Mouse (Mus musculus) hindbrain, embryonic 11.5 days (tissue): Measurements from ENCODE around the gene Csrp3. TPM values are rescaled to one million over a fixed set of nuclear protein-coding genes. Genes with fewer than 3 reads are reported as not detected.

Experiments
- ATAC-seq: fragments of 200-750 bp; cut with Nextera tagmentation; 2 replicates; pipeline ENCODE4 v1.8.0; 2017; ENCODE audit warnings: mild to moderate bottlenecking, moderate TSS enrichment, moderate library complexity; ENCODE audit not compliant: low FRiP score
- DNase-seq: peaks from one replicate; pipeline ENCODE4 v3.0.0-alpha.2; 2015; ENCODE audit warnings: low spot score
- H3K27ac ChIP-seq: fragments of 300-500 bp; sonication (generic); 2 replicates; pipeline ENCODE4 v1.5.1; 2014; ENCODE audit warnings: mild to moderate bottlenecking, low read depth, low read length
- H3K27me3 ChIP-seq: fragments of 300-500 bp; sonication (generic); 2 replicates; pipeline ENCODE4 v1.6.1; 2014; ENCODE audit warnings: mild to moderate bottlenecking, low read length, moderate library complexity, mixed read lengths; ENCODE audit not compliant: control insufficient read depth, insufficient read depth
- H3K36me3 ChIP-seq: fragments of 300-500 bp; sonication (generic); 2 replicates; pipeline ENCODE4 v1.6.1; 2014; ENCODE audit warnings: mild to moderate bottlenecking, low read length, moderate library complexity, mixed read lengths; ENCODE audit not compliant: control insufficient read depth, insufficient read depth
- H3K4me1 ChIP-seq: fragments of 300-500 bp; sonication (generic); replicated peaks from 2 replicates; pipeline ENCODE4 v1.6.1; 2014; ENCODE audit warnings: low read length, mixed read lengths; ENCODE audit not compliant: control insufficient read depth, insufficient read depth
- H3K4me2 ChIP-seq: fragments of 300-500 bp; sonication (generic); replicated peaks from 2 replicates; pipeline ENCODE4 v1.6.1; 2014; ENCODE audit warnings: mild to moderate bottlenecking, low read depth, low read length
- H3K4me3 ChIP-seq: fragments of 300-500 bp; sonication (generic); 2 replicates; pipeline ENCODE4 v1.5.1; 2014; ENCODE audit warnings: low read depth, low read length
- H3K9ac ChIP-seq: fragments of 300-500 bp; sonication (generic); 2 replicates; pipeline ENCODE4 v1.6.1; 2014; ENCODE audit warnings: low read depth, low read length
- H3K9me3 ChIP-seq: fragments of 300-500 bp; sonication (generic); 2 replicates; pipeline ENCODE4 v1.6.1; 2016; ENCODE audit warnings: low read length; ENCODE audit not compliant: control insufficient read depth
- WGBS: fragments of 180-500 bp; shearing (Covaris S2); extraction: QIAGEN DNeasy Blood & Tissue Kit; methylation state at CpG from one replicate; pipeline ENCODE4 v1.1.7; 2014; 5-methylcytosine and 5-hydroxymethylcytosine counted together
- polyA plus RNA-seq: library from polyadenylated mRNA; unstranded; fragments of >200 nt; fragmentation: Nextera tagmentation; extraction: Ambion mirVana; gene quantifications from 2 replicates; pipeline ENCODE4 v1.2.1, GENCODE M21; 2014

Csrp3 gene
- polyA plus RNA-seq, 1 experiment from 2014 or later = not detected

GRCm38 (mm10) chr7:48884266-48884611 lies 36.4 kb upstream of the Csrp3 start:
- ATAC-seq (no peak), DNase-seq (no peak)
- Histone ChIP-seq H3K4me2 (no peak overlapping the region), H3K4me3 (no peak overlapping the region), H3K36me3 (no peaks in the 10 kb centered on the region), H3K9me3 (no peaks in the 10 kb centered on the region), H3K27me3 (peaks cover 10% of the 10 kb centered on the region), H3K27ac (no peak overlapping the region), H3K4me1 (no peaks in the 10 kb centered on the region; the same call in none of the 2 replicates), H3K9ac (no peak overlapping the region)
- 78% methylated on average over 5 of the region's 5 CpGs for WGBS

- Histone ChIP-seq H3K27ac (no peak overlapping the region), H3K9ac (no peak overlapping the region), H3K9me3 (no peaks in the 10 kb centered on the region), H3K4me1 (no peaks in the 10 kb centered on the region; the same call in none of the 2 replicates), H3K4me2 (no peak overlapping the region), H3K27me3 (peaks cover 10% of the 10 kb centered on the region), H3K4me3 (no peak overlapping the region), H3K36me3 (no peaks in the 10 kb centered on the region)
- 90% methylated on average over 4 of the region's 4 CpGs for WGBS
- ATAC-seq (no peak), DNase-seq (no peak)
Observed at GRCm38 (mm10) chr7:48883525-48884265, 35.9 kb upstream of the Csrp3 start.

GRCm38 (mm10) chr7:48881971-48882609 lies 34.3 kb upstream of the Csrp3 start:
- peak; percentile 48 for DNase-seq
- under 1% methylated on average over 28 of the region's 28 CpGs for whole genome bisulfite sequencing
- no peak overlapping the region for H3K27ac ChIP-seq

GRCm38 (mm10) chr7:48881486-48881885 lies 33.7 kb upstream of the Csrp3 start, which contains the start of gene E2f8:
Gene E2f8 (minus strand): TSS chr7:48881596.
- under 1% methylated on average over 41 of the region's 41 CpGs for WGBS
- ATAC-seq (peak; percentile 85), DNase-seq (peak; percentile 85)
- H3K9ac ChIP-seq = peak within 1 kb of the TSS; percentile 82
- peak within 1 kb of the TSS; percentile 80 for H3K4me3 ChIP-seq
- H3K9me3 ChIP-seq = no peaks in the 10 kb centered on the region
- H3K4me2 ChIP-seq = peak within 1 kb of the TSS; percentile 96
- H3K4me1 ChIP-seq = no peaks in the 10 kb centered on the region; the same call in 1 of the 2 replicates
- H3K27me3 ChIP-seq = peaks cover 10% of the 10 kb centered on the region
- H3K27ac ChIP-seq = peak within 1 kb of the TSS; percentile 76
- no peaks in the 10 kb centered on the region for H3K36me3 ChIP-seq

More at GRCm38 (mm10) chr7:48881971-48882609, 34.3 kb upstream of the Csrp3 start:
- Histone ChIP-seq H3K36me3 (no peaks in the 10 kb centered on the region), H3K4me3 (peak overlapping the region; percentile 80), H3K27me3 (peaks cover 10% of the 10 kb centered on the region), H3K4me2 (peak overlapping the region; percentile 96), H3K9ac (peak overlapping the region; percentile 40; the same call in 1 of the 2 replicates), H3K9me3 (no peaks in the 10 kb centered on the region), H3K4me1 (no peaks in the 10 kb centered on the region; the same call in 1 of the 2 replicates)
- no peak for ATAC-seq

- Histone ChIP-seq H3K27me3 (peaks cover 10% of the 10 kb centered on the region), H3K9ac (peak overlapping the region; percentile 82), H3K27ac (peak overlapping the region; percentile 76), H3K9me3 (no peaks in the 10 kb centered on the region), H3K4me2 (peak overlapping the region; percentile 96), H3K4me3 (peak overlapping the region; percentile 80), H3K36me3 (no peaks in the 10 kb centered on the region), H3K4me1 (no peaks in the 10 kb centered on the region; the same call in 1 of the 2 replicates)
- ATAC-seq (peak; percentile 99), DNase-seq (peak; percentile 99)
- WGBS = under 1% methylated on average over 77 of the region's 77 CpGs
Observed at GRCm38 (mm10) chr7:48880591-48881481, 33.0 kb upstream of the Csrp3 start.

- Histone ChIP-seq H3K27ac (no peak overlapping the region), H3K4me1 (no peaks in the 10 kb centered on the region; the same call in 1 of the 2 replicates), H3K4me2 (peak overlapping the region; percentile 36), H3K9ac (no peak overlapping the region), H3K27me3 (peaks cover 8% of the 10 kb centered on the region), H3K4me3 (peak overlapping the region; percentile 0; the same call in 1 of the 2 replicates), H3K36me3 (peaks cover 6% of the 10 kb centered on the region; the same call in 1 of the 2 replicates), H3K9me3 (no peaks in the 10 kb centered on the region)
- ATAC-seq (no peak), DNase-seq (no peak)
- WGBS = 65% methylated on average over 3 of the region's 3 CpGs
Observed at GRCm38 (mm10) chr7:48879574-48879973, 31.7 kb upstream of the Csrp3 start.

- H3K4me3 ChIP-seq = no peak overlapping the region
- no peak overlapping the region for H3K27ac ChIP-seq
- H3K36me3 ChIP-seq = peaks cover 8% of the 10 kb centered on the region; the same call in 1 of the 2 replicates
- 92% methylated on average over 15 of the region's 15 CpGs for WGBS
- ATAC-seq (no peak), DNase-seq (no peak)
- H3K9me3 ChIP-seq = no peaks in the 10 kb centered on the region
- peaks cover 5% of the 10 kb centered on the region; the same call in 1 of the 2 replicates for H3K27me3 ChIP-seq
- no peak overlapping the region for H3K4me2 ChIP-seq
- H3K4me1 ChIP-seq = no peaks in the 10 kb centered on the region; the same call in 1 of the 2 replicates
- H3K9ac ChIP-seq = no peak overlapping the region
Observed at GRCm38 (mm10) chr7:48877786-48878390, 30.1 kb upstream of the Csrp3 start.

GRCm38 (mm10) chr7:48876526-48876925 lies 28.7 kb upstream of the Csrp3 start:
- Histone ChIP-seq H3K4me3 (no peak overlapping the region), H3K27ac (no peak overlapping the region), H3K9me3 (no peaks in the 10 kb centered on the region), H3K9ac (no peak overlapping the region), H3K4me2 (no peak overlapping the region), H3K36me3 (peaks cover 13% of the 10 kb centered on the region; the same call in 1 of the 2 replicates), H3K4me1 (no peaks in the 10 kb centered on the region; the same call in 1 of the 2 replicates), H3K27me3 (no peaks in the 10 kb centered on the region)
- DNase-seq = peak; percentile 76
- no peak for ATAC-seq
- WGBS = 78% methylated on average over 4 of the region's 4 CpGs
